Mouse (Mus musculus) WW6 (cell line): ENCODE results near the gene Wipf1.
A peak's percentile ranks its signal among the peaks of the same experiment; 100 is the strongest.
"Not testable (repeated sequence)": the region's sequence is repeated elsewhere in the genome, so short reads cannot be mapped to it uniquely, and the experiment has no call there.

ENCODE experiments used
- DNase-seq: peaks from one replicate; pipeline ENCODE4 v3.0.0-alpha.2; 2013; ENCODE audit warnings: low read depth, low spot score

Gene Wipf1

DNA sequence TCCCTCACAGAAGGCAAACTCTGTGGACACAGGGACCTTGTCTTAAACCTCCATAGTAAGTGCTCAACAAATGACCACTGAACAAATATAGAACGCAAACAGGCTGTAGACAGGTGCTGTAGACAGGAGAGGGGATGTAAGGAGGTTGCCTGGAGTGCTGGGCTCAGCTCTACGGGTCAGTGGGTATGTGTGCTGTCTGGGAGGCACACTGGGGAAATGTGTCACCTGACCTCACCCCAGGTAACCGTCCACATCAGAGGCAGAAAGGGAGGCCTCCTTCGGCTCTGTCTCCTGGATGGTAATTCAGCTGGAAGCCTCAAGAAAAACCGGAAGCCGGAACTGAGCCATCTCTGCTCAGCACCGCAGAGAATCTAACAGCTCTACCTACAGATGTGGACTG is 21.6 kb downstream of the Wipf1 start:
- DNase-seq, result no peak

DNA sequence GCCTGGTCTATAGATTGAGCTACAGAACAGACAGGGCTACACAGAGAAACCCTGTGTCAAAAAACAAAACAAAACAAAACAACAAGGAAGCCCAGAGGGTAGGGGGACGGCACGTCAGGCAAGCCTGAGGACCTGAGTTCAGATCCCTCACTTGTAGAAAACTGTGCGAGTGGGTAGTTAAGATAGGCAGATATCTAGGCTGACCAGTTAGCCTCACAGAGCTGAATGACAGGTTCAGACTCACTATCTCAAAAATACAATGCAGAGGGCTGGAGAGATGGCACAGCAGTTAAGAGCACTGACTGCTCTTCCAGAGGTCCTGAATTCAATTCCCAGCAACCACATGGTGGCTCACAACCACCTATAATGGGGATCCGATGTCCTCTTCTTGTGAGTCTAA is 23.2 kb downstream of the Wipf1 start:
- DNase-seq, result not testable (repeated sequence)

DNA sequence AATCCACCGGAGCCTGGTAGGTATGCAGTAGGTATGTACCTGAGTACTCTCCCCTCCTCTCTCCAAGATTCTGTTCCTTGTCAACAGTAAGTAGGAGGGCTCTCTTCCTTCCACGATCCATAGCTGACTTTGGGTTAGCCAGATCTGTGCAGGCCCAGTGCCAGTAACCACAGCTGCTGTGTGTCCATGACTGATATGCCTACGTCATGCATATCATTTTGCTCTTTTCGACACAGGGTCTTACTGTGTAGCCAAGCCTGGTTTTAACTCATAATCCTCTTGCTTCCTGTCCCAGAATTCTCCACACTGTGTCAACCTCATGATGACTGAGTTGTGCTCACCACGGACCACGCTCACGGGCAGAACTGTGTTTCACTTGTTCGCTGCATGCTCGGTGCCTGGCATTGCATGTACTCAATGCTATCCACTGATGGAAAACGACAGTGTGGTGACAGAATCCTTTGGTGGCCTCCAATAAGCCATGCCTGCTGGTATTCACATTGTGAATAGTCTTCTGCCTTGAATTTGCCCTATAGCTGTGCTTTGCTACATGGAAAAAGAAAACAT is 26.6 kb downstream of the Wipf1 start:
- DNase-seq, result no peak

DNA sequence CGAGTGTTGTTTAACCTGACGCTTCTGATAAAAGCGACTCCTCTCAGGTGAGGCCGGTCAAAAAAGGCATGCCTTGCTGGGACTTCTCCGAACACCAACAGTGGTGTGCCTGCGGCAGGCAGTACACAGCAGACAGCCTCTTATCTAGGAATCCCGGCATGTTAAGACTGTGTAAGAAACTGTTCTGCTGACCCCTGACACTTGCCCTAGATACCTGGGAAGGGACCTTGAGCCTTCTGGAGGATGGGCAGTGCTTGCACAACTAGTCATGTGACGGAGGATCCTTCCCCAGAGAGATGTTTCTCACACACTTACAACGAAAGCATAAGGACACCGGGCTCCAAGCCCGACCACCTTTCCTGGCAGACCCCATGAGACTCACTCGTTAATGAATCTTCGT is 28.7 kb downstream of the Wipf1 start:
- DNase-seq, result no peak

DNA sequence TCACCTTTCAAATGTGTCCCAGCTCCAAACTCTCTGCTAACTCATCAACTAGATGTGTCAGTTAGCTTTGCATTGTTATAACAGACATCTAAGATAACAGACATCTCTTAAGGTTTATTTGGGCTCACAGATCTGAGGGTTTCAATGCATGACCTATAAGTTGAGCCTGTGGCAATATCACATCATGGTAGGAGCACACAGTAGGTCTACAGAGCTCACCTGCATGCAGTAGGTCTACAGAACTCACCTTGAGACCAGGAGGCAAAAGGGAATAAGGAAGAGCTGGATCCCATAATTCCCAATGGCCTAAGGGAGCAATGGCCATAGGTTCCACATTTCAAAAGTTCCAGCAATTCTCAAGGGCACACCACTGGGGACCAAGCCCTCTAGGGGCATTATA is 31.2 kb downstream of the Wipf1 start:
- DNase-seq, result no peak

DNA sequence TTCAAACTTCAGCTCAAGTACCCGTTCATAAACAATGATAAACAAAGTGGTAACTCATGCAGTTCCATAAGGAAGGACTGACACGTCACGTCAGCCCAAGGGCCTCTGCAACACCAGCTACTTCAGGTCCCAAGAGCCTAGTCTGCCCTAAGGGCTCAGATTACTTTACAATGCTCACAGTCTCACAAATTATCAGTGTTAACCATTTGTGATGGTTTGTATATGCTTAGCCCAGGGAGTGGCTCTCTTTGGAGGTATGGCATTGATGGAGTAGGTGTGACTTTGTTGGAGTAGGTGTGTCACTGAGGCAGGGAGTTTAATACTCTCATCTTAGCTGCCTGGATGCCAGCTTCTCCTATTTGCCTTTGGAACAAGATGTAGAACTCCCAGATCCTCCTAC is 32.0 kb downstream of the Wipf1 start:
- DNase-seq, result no peak

DNA sequence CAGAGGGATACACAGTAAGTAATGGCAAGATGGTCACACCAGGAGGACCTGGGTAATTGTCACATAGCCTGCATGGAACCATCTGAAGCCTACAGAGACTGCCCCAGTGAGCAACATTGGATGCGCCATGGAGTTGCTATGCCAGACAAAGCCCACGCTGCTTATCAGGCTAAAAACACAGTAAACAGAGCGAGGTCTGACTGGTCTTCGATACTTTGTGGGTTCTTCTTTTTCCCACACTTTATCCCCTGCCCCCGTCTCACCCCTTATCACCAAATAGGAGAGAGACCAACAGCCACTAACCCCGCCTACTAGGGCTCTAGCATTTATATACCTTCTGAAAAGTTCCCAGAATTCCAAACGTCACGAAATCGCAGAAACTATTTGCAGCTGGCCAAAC is 32.6 kb downstream of the Wipf1 start:
- no peak for DNase-seq

DNA sequence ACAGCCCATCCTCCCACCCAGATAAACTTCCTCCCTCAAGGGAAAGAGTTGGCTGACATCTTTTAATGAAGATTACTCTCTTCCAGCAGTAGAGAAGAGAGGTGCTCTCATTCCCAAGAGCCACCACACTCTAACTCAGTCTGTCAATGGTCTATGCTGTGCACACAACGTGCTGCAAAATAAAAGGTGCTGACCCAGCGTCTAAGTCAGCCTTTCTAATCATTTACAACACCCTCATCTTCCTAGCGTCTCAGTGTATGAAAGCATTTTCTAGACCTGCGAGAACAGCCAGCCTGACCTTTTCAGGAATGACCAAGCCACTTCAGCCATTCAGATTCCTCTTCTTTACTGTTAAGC is 33.2 kb downstream of the Wipf1 start:
- no peak for DNase-seq

DNA sequence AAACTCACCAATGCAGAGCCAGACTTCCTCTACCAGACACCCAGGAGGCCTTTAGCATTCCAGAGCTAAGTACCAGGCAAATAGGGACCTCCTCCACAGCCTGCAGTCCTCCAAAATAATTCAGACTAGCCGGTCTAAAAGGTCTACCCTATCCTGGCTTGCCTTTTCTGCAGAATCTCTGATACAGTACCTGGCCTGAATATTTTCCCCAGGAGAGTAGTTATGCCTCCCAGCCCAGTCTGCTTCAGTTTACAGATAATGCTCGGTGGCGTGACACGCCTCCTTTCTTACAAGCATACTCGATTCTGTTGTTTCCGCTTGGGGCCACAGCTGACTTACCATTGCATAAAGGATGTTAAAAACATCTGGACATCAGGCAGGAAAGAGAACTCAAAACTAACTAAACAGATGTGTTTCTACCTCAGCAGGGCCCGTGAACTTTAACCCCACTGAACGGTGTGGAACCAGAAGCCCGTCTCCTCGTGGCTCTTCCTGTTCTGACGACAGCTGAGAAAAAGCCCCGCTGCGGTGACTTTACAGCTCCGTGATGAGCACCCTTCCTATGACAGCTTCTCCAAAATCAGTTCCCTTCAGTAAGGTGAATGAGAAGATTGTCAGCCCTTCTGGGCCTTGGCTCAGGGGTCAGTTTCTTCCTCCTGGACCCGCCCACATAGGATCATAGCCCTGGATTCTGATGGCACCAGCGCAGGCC is 33.8 kb downstream of the Wipf1 start:
- no peak for DNase-seq

DNA sequence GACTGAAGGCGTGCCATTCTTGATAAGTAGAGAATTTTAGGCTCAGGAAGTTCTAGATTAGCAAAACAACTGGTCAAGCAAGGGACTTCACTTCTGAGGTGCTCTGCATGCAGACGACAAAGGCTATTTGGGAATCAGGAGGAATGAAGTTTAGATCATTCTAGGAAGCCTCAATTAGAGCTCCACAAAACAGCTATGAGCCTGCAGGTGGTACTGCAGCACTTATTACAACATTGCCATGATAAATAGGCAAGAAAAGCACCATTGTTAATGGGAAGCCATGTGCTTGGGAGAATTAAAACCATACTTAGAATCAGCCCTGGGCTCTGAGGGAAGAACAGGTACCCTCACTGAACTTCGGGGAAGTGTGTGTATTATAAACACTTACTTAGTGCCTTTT is 36.0 kb downstream of the Wipf1 start:
- DNase-seq, result no peak

DNA sequence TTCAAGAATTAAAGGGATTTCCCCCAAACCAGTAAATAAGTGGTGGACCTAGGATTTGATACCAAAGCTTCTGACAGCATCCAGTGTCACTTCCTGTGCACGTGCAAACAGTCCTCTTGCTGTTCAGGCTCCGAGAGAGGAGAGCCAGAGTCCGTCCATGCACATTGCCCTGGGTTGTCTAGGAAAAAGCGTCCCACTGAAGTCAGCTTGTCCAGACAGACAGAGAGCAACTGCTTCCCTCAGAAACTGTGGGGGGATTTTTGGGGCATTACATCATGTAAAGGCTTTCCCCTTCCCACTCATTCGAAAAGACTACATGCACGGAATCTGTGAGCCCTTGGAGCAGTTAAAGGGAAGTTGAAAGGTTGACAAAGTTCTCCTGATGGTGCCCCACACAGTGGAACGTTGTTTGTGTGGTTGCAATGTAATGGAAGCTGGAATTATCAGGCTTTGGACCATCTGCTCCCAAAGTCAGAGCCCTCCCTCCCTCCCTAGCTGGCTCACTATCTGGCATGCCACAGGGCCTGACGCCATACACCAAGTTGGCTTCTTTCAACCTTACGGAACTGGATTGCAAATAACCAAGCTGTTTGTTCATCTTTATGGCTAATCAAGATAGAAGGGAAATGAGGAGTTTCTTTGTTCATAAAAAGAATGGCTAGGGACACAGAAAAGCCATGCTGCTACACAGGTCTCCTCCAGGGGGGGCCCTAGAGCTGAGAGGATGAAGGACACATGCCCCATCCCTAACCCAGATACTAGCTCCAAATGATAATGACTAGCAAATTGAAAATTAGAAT is 37.9 kb downstream of the Wipf1 start:
- DNase-seq, result no peak

DNA sequence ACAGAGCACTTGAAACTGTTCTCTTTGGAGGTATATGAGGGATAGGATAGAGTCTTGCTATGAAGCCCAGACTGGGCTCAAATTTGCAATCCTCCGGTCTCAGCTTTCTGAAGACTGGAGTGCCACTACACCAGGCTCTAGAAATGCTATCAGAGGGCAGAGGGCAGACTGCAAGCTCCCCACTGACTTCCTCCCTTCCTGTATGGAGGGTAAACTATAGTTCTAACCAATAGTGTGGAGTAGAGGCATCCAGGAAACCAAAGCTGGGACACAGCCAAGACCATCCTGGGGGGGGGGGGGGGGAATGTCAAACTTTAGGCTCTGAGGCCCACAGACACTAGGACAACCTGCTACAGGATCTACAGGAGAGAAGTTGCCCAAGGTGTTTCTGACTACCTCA is 39.1 kb downstream of the Wipf1 start:
- DNase-seq, result no peak

DNA sequence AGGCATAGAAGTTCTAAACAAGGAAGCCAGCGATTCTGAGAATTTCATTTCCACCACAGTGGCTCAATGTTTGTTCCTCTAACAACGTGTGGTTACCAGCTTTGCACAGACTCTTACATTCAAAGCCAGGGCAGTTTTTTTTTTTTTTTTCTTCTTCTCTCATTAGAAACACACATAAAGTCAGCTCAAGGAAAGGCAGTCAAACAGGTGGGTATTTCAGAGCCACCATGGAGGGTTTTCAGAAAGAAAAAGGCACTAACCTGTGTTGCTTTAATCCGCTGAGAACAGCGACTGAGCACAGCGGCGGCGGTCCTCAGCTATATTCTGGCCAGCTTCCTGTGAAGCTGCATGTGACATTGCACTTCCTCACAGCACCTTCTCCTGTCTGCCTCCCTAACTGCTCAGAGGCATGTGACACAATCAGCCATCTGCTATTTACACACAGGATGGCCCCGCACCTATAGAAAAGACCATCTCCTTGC is 43.4 kb downstream of the Wipf1 start:
- no peak for DNase-seq

DNA sequence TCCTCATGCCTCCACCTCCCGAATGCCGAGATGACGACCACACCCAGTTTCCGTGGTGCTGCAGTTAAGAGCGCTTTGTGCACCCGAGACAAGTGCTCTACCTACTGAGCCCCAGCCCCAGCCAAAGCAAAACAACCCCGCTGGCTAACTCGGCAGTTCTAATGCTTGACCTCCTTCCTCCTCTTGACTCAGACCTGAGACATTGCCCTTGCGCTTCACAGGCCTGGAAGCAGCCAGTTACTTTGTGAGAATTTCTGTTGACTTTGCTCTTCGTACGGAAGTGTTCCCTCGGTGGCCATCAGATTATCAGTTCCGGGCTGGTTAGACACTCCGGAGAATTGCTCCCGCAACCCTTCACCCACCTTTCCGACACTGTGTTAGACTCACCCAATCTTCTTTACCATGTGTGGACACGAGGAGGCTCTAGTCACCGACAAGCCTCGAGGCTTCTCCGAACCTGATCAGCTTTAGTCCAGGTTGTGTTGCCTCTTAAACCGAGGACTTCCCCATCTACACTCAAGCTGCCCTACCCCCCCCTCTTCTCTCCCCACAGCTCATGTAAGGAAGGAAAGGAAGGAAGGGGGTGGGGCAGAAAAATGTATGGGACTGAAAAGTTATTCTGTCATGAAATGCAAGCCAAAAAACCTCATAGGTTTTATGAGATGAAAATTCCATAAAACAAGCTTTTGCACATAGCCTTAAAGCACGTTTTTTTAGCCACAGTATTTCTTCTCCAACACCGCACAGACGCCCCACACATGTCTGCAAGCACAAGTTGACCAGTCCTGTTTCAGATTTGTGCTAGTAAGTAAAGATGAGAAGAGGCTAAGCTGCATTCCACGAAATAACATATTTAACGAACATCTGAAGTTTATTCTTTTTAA is 44.1 kb downstream of the Wipf1 start:
- DNase-seq, result peak; percentile 57

DNA sequence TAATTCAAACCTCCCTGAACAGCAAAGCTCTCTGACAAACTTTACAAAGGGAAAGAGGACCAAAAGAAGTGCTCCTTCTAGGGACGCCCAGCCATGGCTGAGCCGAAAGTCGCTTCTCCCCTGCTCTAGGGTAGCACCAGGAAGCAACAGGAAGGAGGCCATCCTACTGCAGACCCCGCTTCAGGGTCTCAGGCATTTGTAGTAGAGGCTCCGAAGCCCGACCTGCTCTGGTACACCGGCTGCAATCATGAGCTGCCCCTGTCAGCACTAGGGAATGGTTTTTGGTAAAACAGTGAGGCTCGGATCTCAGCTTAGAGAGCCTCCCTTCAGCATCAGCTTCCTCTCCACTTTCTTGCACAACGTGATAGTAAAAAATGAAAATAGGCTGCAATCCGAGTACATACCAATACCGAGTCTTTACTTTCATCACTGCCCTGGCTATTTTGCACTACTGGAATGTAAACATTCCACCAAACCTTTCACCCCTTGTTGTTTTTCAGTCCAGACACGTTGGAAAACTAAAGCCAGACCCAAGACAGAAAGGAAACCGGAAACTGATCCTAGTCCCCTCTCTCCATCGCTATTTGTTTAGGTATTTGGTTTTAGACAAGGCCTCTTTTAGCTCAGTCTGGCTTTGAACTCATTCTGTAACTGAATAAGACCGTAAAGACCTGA is 44.8 kb downstream of the Wipf1 start:
- no peak for DNase-seq

DNA sequence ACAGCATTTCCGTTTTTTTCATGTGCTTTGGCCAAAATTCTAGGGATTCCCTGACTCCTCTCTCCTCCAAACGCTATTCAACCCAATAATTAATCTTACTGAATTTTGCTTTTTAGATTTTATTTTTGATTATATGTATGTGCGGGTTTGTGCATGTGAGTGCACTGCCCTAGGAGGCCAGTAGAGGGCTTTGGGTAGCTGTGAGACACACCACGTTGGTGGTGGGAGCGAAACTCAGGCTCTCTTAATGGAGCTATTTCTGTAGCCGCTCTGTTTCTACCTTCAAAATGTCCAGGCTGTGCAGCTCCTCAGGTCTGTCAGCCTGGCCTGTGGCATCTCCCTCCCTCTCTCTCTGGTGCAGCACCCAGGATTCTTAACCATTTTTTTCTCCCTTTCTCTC is 50.7 kb downstream of the Wipf1 start:
- no peak for DNase-seq

DNA sequence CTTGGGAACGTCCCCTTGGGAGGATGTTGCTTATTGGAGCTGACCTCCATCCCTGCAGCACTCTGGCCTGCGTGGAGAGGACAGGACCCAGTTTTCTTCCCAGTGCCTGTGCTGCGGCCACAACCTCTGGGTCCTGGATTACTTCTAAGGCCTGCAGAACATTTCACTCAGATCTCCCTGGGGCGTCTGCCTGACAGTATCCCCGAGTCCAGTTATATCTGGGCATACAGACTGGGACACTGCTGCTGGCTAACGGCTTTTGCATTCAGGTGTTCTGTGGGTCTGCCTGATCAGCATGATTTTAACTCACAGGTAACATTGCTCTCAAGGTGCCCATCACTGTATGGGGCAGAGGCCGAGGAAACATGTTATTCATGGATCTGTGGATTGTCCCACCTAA is 52.0 kb downstream of the Wipf1 start:
- no peak for DNase-seq

DNA sequence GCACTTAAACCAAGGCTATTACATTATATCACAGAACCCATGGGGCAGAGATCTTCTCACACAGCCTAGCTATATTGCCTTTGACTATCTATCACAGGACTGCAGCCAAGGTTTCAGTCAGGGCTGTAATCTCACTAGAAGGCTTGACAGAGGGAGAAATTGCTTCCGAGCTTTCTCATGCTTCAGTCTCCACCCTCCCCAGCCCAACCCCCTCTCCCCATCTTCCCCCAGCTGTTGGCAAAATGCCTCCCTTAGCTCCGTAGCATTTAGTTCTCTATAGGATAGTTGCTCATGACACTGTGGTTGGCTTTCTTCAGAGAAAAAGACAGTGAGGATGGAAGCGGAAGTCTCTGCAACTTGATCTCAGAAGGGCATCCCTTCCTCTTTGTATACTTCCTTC is 54.0 kb downstream of the Wipf1 start:
- DNase-seq, result no peak

DNA sequence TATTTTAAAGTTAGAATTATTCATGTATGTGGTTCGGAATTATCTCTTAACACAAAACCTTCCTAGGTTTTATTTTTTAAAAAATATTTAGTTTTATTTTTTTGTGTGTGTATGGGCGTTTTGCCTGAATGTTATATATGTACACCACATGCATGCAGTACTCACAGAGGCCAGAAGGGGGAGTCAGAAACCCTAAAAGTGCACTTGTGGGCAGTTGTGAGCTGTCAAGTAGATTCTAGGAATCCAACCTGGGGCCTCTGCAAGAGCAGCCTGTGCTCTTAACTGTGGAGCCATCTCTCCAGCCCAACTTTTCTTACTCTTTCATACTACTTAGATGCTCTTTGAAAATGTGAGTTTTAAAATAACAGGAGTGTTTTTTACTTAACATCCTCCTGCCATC is 57.4 kb downstream of the Wipf1 start:
- DNase-seq, result no peak

DNA sequence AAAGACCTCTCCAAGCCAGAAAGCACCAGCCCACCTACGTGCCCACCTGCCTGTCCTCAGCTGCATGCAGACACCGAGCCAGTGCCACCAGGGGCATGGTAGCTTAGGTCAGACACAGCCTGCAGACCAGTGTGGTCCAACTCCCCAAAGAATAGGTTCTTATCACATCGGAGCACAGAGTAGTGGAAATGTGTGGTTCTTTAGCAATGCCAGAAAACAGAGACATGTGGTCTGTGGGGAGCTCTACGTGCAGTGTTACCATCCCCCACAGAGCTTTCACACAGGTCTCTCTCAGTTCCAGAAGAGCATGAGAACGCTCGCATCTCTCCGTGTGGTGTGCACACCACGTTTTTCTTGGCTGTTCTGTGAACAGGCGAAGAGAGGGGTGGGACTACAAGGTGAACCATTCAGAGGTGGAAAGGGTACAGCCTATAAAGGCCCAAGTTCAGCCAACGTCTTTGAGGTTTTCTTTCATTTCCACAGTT is 59.3 kb downstream of the Wipf1 start:
- DNase-seq, result no peak

DNA sequence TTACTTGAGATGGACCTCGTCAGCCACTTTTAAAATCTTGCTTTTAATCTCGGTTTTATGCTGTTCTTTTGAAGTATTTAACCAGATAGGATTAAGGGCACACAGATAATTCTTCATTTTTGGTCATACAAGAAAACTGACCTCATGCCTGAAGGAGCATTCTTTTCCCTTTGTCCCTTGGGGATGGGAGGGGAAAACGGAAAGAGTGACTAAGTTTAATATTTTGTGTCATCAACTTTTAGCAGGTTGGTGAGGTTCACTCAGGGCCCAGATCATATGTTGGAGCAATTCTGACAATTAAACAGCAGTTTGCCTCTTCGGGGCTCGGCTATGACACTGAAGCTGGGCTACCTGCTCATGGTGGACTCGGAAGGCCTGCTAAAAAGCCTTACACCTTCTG is 60.0 kb downstream of the Wipf1 start:
- no peak for DNase-seq
